Mouse (Mus musculus) urinary bladder, postnatal 25 days (tissue): Measurements from ENCODE around the gene Rps8.

ENCODE experiments used
- DNase-seq: peaks from one replicate; pipeline ENCODE4 v3.0.0; 2022; ENCODE audit warnings: low spot score

Rps8 gene

DNA sequence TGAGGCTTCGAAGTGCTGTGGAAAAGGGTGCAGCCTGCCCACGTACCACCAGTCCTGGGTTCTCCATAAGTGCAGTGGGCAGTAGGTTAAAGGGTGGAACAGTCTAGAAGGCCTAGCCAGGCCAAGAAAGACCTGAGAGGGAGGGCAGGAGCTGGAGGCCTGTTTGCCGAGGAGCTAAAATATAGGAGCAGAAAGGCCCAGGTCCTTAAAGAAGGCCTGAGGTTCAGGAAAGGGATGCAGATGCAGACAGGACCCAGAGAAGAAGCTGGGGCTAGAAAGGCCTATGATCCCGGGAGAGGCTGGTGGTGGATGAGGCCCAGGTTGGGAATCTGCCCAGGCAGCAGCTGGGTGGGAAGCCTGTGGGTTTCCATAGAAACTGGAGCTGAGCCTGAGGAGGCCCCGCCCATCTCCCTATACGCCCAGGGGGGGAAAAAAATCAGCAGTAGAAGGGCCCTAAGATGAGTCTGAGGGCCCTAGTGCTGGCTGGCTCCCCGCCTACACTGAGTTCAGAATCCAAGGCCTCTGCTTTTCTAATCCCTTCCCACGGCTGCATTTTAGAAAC, 30.6 kb downstream of the Rps8 start, which contains the start of gene Btbd19:
Btbd19 (minus strand) TSS at position 378 of the 562 bp plus-strand sequence.
- peak; percentile 67 for DNase-seq

DNA sequence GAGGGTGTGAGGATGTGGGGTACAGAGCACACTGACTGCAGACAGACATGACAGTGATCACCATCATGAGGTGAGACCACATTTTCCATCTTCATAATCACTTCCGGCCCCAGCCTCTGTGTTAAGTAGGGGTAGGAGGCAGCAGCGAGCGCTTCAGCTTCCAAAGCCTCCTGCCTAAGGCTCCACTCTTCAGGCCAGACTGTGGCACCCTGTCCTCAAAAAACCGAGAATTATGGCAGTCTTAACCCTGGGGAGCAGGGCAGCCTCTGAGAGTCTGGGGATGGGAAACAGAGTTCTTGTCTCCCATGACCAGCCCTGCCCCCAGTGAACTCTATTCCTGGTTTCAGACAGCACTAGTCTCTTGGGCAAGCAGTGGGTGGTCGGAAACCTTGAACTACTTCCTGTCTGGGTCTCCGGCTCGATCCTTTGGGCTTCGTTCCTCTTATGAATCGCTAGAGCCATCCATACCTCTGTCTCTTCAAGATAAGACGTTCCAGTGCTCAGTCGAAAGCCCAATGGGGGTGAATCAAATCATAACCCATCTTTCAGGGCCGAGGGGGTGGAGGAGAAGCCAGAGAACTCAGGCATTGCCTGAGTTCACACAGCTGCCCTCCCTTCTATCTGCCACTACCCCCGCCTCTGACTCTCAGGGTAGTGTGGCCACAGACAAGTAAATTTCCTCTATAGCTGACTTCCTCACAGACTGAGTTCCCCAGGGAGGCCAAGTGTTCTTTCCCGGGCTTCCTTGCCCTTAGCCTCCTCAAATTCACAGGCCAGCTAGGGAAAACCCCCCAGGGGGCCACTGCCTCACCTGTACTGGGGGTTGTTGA, 31.3 kb downstream of the Rps8 start:
- no peak for DNase-seq

DNA sequence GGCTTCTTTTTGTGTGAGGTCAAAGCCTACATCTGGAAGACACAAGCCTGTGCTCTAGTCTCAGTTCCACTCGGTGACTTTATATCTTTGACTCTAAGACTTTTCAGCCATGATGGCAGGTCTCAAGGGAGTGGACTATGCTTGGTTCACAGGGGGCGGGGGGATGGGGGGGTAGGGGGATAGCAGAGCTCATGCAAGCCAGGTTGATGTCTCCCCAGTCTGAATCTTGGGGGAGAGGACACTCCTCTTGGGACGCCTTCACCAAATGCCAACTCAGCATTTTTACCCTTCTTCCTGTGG, 31.9 kb downstream of the Rps8 start:
- no peak for DNase-seq

DNA sequence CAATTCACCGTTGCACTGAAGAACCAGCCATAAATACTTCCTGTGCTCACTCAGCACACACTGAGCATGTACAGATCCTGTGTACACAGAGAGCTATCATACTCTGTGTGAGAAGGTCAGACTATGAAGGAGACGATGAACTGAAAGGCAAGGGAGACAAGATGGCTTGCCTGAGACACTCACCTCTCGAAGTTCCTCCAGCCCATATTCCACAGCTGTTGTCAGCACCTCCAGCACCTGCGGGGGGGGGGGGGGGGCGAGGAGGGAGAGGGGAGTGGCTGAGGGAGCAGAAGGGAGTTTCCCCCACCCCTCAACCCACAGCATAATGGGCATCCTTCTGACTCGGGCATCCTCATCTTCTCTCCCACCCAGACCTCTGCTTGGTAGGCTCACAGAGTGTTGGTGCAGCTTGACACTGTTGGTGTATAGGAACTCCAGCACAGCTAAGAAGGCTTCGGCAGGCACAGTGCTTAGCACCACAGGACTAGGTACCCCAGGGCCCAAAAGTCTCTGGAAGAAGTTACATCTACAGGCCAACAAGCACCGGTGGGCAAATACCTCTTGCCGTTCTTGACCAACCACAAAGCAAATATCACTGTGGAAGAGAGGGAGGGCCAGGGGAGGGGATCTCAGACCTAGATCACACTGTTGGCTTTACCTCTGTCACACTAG, 32.4 kb downstream of the Rps8 start:
- no peak for DNase-seq

DNA sequence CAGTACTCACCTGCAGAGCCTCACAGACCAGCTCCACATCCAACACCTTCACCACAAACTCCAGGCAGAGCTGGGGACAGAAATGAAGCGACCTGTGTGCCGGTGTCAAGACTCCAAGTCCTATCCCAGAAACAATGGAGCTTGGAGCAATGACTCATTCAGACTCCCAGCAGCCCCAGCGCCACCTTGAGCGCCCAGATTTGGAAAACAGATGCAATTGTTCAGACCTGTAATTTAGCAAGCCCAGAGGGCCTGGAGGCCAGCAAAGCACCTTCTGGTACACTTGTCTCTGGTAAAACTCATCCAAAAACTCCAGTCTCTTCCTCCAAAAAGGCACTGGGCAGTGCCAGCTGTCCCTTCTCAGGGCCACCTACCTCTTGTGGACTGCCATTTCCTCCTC, 33.8 kb downstream of the Rps8 start:
- no peak for DNase-seq

DNA sequence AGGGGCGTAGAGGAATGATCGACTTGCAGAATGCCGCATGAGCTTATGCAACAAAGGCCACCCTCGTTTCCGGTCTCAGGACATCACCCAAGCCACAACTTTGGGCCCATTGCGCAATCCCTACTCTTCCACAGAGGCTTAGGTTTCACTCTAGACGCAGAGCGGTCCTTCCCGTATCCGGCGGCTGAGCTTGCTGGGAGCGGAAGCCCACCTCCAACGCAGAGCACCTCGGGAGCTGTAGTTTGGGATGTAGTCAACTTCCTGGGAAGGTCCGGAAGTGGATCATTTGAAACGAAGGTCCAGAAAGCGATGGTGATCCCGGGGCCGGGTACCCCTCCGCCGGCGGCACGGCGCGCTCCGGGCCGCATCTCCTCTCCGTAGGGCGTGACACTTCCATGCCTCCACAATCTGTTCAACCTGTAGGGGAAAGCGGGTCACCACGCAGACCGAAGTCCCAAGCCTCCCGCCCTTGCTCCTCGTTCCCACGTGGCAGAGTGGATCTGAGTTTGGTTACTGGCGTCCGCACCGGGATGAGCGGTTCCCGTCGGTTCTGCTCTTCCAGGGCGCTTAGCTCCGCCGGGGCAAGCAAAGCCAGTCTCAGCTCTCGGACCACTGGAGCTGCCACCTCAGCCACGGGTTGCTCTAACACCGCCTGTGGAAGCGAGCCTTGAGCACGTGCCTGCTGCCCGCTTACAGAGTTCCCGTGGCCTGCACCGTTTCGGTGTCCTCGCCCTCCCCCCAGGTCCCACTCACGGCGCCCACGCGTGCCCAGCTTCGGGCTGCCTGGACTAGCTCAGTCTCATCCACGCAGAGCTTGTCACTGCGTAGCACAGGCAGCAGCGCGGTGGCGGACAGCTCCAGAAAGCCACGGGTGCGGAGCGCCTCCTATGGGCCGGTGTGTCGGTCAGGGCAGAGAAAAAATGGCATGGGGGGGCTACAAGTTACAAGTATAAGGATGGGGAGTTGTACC, 35.3 kb downstream of the Rps8 start:
- peak; percentile 86 for DNase-seq

DNA sequence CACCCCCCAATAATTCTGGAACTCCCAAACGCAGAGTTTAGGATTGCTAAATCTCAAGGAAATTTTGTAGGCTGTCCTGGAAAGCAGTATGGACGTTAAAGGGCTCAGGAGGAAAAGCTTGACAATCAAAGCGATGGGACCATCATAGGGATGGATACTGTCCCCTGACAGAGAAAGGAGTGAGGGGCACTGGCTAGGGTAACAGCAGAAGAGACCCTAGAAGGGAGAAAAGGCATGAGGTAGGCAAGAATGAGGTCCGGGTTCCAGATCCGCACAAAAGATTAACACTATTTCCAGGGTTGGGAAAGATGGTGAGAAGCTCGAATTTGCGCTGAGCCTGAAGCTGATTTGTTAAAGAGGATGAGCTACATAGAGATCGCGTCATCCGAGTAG, 36.0 kb downstream of the Rps8 start:
- DNase-seq, result no peak

DNA sequence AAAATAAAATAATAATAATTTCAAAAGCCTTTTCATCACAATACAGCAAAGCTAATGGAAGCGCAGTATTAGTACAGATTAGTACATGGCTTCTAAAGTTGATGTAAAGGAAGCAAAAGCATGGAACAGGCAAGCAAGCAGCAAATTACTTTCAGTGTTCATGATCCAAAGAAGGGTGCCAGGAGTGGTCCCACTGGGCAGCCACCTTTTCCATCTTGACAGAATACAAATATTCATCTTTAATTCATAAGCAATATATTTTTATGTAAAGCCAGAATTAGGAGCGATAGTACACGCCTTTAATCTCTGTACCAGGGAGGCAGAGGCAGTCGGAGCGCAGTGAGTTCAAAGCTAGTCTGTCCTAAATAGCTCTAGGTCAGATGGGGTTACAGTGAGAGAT, 36.4 kb downstream of the Rps8 start:
- DNase-seq, result no peak

DNA sequence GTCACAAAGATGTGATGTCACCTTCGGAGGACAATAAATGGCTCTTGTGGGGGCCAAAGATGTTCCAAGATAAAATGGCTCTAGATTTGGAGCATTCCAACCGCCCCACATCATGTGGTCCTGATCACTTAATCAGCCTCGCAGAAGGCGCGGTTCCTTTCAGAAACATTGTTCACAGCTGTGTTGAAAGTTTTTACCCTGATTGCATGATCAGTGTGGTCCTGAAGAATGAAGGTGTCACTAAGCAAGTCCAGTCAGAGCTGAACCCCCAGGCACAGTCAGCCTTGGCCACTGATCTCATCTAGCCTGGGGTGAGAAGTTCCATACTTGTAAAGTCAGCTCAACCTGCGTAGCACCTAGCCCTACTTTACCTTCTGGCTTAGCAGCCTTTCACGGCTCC, 38.1 kb downstream of the Rps8 start:
- no peak for DNase-seq

DNA sequence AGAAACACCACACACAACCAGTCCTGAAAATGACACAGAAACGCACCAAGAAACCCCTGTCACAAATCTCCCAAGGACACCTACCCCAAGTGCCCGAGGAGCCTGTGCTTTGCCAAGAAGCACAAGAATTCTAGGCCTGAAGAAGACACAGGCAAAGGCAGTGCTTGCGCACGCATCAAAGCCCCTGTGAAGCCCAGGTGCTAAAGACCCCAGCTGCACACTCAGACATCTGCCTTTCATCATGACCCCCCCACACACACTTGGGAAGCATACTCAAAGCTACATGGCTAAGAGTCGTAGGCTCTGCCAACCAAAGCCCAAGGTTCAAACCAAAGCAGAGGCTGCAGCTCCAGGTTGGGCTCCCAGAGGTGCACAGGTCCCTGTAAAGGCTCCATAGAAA, 40.5 kb downstream of the Rps8 start:
- DNase-seq, result no peak

DNA sequence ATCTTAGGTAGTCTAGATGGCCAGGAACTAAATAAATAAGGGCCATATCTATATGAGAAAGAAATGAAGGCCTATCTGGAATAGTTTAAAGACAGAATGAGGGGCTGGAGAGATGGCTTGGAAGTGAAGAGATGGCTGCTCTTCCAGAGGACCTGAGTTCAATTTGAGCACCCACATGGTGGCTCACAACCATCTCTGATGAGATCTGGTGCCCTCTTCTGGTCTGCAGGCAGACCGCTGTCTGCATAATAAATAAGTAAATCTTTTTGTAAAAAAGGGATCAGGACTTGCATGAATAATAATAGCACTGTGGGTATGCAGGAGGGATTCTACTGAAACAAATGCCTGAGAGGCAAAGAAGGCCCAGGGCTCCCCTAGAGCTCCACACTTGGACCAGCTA, 42.8 kb downstream of the Rps8 start:
- no peak for DNase-seq

DNA sequence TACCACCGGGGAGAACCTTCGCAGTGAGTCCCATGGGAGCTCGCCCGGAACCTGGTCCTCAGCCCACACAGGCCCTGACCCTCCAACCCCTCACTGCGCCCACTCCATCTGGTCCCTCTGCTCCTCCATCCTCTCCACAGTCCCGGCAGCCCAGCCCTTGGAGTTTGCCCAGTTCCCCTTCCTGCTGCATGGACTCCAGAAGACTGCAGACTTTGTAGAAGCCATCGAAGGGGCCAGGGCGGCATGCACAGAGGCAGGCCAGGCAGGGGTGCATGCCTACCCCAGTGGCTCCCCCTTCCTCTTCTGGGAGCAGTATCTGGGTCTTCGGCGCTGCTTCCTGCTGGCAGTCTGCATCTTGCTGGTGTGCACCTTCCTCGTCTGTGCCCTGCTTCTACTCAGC, 45.1 kb downstream of the Rps8 start:
- no peak for DNase-seq

DNA sequence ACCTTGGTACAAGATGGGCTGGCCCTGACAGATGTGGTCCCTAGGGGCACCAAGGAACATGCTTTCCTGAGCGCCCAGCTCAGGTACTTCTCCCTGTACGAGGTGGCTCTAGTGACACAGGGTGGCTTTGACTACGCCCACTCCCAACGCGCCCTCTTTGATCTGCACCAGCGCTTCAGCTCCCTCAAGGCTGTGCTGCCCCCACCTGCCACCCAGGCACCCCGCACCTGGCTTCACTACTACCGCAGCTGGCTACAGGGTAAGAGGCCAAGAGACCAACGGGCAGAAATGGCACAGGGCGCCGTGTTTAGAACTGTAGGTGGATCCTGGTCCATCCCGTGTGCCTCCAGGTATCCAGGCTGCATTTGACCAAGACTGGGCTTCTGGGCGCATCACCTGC, 45.8 kb downstream of the Rps8 start:
- no peak for DNase-seq

DNA sequence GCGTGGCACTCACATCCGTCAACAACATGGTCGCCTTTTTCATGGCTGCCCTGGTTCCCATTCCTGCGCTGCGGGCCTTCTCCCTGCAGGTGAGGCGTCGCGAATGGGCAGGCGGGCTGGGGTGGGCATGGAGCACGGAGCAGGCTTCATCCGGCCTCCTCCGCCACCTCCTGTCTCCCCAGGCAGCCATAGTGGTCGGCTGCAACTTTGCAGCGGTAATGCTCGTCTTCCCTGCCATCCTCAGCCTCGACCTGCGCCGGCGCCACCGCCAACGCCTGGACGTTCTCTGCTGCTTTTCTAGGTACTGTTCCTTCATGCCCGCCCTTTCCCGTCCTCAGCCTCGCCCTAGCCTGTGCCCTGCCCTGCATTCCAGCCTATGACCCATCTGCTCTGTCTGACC, 46.7 kb downstream of the Rps8 start:
- DNase-seq, result no peak

DNA sequence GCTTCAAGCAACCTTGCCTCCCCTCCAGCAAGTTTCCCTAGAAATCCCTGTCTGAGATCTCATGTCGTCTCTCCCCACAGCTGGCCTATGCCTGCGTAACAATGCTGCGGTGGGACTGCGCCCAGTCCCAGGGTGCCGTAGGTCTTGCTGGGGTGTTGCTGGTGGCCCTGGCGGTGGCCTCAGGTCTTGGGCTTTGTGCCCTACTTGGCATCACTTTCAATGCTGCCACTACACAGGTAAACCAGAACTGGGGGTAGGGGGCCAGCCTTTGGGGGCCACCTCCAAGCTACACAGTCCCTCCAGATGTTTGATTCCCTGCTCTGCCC, 47.6 kb downstream of the Rps8 start:
- DNase-seq, result no peak

DNA sequence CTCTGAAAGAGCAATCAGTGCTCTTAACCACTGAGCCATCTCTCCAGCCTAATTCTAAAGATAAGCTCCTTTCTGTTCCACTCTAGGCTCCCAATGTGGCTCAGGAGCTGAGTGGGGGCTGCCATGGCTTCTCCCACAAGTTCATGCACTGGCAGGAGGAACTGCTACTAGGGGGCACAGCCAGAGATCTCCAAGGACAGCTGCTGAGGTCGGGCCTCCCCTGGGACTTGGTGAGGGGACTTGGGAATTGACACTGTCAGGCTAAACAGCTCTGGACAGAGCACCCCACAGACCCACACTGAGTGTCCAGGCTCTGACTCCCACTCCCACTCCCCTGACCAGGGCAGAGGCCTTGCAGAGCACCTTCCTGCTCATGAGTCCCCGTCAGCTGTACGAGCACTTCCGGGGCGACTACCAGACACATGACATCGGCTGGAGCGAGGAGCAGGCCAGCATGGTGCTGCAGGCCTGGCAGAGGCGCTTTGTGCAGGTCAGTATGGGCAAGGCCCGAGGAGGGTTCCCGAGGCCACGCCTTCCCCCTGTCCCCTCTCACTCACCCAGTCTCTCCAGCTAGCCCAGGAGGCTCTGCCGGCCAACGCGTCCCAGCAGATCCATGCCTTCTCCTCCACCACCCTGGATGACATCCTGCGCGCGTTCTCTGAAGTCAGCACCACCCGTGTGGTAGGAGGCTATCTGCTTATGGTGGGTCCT, 48.1 kb downstream of the Rps8 start:
- no peak for DNase-seq

DNA sequence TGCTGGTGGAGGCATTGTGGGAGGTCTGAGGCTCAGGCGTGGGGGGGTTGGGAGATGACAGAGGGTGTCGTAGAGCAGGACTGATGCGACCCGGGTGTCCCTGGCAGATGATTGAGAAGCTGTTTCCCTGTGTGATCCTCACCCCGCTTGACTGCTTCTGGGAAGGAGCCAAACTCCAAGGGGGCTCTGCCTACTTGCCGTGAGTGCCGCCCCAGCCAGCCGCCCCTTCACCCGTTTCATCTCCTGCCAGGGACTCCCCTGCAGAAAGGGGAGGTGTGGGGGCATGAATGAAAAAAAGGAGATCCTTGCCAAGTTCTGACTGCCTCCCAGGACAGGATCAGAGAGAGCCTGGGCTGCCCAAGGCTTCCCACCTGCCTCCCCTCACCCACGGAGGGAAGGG, 50.9 kb downstream of the Rps8 start:
- DNase-seq, result no peak

DNA sequence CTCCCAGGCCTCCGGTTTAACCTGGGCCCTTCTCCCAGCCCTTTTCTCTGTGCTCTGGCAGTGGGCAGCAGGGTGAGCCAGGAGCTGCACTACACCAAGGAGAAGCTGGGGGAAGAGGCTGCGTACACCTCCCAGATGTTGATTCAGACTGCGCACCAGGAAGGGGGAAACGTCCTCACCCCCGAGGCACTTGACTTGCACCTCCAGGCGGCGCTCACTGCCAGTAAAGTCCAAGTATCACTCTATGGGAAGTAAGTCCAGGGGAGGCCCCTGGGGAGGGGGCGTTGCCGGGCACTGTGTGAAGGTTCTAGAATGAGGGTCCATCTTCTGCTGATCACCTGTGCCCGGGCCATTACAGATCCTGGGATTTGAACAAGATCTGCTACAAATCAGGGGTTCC, 51.4 kb downstream of the Rps8 start:
- no peak for DNase-seq
